Mouse (Mus musculus): ENCODE data around the gene Ccdc62.

DNA sequence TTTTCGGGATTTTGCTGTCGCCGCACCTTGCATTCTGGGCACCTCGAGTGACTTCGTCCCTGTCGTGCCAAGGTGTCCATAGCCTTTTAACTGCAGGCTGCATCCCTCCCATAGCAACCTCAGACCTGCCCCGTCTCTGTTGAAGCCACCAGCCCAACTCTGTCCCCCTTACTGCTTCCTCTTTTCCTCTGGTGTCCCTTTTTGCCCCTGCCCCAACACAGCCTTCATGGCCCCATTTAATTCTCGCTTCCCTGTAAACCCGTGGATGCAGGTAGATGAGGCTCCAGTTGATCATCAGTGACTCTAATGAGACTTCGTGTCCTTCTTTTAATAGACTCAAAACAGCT, 22.9 kb upstream of the Ccdc62 start:
- TF ChIP-seq CTCF (IDR thresholded peaks at IDR 0.05; ENCODE audit: control insufficient read depth, insufficient read depth, low read length) (no peak), POLR2A (IDR thresholded peaks at IDR 0.05; ENCODE audit: borderline replicate concordance, control insufficient read depth, low read depth, low read length) (no peak)
